Mouse (Mus musculus) lung, postnatal 36 days (tissue): ENCODE results near the gene Slc35a2.
"Not testable (repeated sequence)": the region's sequence is repeated elsewhere in the genome, so short reads cannot be mapped to it uniquely, and the experiment has no call there.

Source experiments
- DNase-seq: peaks from one replicate; pipeline ENCODE4 v3.0.0; 2022; ENCODE audit warnings: mixed read lengths

Gene Slc35a2

DNA sequence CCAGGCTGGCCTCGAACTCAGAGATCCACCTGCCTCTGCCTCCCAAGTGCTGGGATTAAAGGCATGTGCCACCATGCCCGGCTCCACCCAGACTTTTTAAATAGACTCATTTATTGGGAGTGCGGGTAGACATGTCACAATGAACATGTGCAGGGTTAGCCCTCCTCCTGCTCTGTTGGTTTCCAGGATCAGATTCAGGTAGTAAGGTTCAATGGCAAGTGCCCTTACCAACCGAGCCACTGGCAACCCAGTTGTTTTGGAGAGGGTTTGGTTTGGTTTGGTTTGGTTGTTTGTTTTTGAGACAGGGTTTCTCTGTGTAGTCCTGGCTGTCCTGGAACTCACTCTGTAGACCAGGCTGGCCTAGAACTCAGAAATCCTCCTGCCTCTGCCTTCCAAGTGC, 25.4 kb downstream of the Slc35a2 start, which contains the start of gene Gm10490:
Gene Gm10490 (plus strand): TSS at position 301 of the 400 bp plus-strand sequence.
- not testable (repeated sequence) for DNase-seq

DNA sequence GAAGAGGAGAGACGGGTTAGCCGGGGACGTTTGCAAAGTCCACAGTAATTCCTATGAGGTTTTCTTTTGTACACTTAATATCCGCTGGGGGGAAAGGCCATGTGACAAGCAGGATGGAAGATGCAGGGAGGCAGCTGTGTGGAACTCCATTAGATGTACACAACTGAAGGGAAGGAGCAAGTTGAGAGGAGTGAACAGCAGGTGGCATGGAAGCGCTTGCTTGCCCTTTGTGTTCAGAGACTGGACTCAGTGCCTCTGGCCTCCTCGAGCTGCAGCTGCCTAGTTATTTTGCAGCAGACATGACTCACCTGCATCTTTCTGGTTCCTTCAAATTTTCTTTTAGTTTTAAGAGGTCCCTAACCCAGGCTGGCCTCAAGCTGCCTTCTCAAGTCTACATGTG, 26.6 kb downstream of the Slc35a2 start:
- DNase-seq, result no peak

DNA sequence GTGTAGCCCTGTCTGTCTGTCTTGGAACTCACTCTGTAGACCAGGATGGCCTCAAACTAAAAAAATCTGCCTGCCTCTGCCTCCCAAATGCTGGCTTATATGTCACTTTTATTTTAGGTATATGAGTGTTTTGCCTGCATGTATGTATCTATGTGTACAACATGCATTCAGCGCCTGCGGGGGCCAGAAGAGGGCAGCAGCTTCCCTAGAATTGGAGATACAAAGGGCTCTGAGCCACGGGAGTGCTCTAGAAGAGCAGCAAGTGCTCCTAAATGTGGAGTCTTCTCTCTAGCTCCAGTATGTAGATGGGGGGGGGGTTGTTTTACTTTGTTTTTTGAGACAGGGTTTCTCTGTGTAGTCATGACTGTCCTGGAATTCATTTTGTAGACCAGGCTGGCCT, 31.8 kb downstream of the Slc35a2 start:
- peak; percentile 67 for DNase-seq

DNA sequence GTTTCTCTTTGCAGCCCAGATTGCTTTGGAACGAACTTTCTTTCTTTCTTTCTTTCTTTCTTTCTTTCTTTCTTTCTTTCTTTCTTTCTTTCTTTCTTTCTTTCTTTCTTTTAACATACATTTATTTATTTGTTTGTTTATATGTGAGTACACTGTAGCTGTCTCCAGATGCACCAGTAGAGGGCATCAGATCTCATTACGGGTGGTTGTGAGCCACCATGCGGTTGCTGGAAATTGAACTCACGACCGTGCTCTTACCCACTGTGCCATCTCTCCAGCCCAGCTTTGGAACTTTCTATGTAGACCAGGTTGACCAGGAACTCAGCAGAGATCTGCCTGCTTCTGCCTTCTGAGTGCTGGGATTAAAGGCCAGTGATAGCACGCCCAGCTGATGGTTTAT, 34.1 kb downstream of the Slc35a2 start:
- DNase-seq, result not testable (repeated sequence)

DNA sequence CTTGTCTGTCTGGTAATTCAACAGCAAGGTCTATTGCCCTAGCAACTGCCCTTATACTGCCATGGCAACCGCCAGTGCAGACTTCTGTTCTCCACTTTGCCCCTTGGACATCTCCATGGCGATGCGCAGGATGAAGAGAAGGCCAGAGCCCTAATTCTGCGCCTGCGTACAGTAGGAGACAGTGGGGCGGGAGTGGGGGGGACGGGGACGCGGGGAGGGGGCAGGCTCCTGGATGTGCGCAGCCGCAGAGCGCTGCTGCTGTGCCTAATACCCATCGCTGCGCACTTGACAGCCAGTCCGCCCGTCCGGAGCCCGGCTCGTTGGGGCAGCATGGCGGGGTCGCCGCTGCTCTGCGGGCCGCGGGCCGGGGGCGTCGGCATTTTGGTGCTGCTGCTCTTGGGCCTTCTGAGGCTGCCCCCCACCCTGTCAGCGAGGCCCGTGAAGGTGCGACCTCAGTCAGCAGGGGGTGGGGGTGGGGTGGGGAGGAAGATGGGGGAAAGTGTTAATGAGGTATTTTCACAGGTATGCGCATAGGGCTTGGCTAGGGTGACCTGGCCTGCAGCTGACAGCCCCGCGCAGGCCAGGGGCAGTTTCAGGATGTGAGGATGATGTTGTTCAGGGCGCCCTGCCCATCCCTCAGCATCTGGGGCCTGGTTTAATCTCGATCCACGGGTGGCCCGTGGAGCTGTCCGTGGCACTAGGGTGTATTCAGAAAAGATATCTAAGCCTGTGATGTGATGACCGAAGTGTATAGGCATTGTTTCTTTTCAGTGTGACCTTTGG, 36.0 kb downstream of the Slc35a2 start, which contains the start of gene Pcsk1n:
Gene Pcsk1n (plus strand): TSS at position 222 of the 783 bp plus-strand sequence.
- no peak for DNase-seq

DNA sequence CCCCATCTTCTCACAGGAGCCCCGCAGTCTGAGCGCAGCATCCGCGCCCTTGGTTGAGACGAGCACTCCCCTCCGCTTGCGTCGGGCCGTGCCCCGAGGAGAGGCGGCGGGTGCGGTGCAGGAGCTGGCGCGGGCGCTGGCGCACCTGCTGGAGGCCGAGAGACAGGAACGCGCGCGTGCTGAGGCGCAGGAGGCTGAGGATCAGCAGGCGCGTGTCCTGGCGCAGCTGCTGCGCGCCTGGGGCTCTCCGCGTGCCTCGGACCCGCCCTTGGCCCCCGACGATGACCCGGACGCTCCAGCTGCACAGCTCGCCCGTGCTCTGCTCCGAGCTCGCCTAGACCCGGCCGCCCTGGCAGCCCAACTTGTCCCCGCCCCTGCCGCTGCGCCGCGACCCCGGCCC, 38.2 kb downstream of the Slc35a2 start:
- DNase-seq, result no peak

DNA sequence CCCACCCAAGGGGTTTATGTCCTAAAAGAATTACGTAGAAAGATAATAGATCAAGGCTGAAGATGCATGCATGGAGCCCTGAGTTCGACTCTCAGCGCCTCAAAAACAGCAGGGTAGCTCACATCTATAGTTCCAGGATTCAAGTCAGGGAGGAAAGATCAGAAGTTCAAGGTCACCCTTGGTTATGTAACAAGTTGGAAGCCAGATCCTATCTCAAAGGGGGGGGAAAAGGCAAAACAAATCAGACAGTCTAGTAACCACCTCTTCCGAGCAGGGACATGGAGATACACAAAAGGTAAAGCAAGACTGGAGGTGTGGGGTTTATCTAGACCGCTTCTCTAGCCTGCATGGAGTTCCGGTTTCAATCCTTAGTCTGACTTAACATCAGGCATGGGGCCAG, 42.4 kb downstream of the Slc35a2 start:
- no peak for DNase-seq

DNA sequence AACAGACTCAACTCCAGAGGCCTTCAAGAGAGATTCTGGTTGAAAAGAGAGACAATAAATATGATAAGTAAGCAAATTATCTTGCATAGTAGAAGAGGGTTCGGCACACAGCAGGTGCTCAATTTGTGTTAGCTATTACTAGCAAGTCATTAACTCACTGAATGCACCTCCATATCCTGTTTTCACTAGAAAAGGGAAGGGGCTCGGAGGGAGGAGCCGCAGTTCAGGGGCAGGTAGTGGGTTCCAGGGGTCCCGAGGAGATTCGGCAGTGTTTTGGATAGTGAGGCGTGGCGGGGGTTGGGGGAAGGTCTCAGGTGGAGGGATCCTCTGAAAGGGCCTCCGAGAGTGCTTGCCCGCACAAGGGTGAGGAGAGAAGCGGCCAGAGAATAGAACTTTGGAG, 43.3 kb downstream of the Slc35a2 start:
- no peak for DNase-seq

DNA sequence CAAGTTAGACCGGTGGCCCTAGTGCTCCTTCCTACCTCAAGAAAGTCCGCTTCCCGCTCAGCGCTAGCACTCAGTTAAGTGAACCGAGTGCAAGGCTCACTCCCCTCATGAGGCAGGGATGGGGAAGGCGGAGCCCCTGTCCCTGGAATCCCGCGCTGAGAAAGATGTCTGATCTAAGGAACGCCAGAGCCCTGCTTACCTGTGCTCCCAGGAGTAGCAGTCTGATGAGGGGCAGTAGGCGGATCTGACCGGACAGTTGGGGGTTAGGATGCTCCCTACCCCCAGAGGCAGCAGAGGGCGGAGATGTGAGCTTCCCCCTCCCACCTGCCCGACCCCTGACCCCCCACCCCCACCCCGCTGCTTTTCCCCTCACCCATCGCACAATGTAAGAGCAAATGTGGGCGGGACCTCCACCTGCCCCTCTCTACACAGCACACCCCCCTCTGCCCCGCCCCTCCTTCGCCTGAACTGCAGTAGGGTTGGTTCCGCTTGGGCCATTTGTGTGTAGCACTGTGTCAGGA, 44.5 kb downstream of the Slc35a2 start, which contains the start of gene Eras:
Gene Eras (minus strand): TSS at position 338 of the 521 bp plus-strand sequence.
- no peak for DNase-seq

DNA sequence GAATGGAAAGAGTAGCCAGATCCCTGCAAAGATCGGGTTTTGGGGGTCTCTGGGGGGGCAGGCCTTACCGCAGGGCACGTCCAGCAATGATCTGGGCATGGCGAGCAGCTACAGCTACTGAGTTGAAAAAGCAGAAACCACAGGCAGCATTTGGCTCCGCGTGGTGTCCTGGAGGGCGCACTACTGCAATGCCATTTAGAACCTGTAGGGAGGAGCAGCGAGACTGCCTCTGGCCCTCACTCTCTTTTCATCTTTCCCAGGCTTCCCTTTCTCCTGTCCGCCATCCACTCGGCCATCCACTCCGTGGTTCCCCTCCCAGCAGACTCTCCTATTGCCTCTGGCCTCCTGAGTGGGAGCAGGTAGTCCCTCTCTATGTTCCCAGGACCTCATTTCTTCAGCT, 53.0 kb downstream of the Slc35a2 start:
- no peak for DNase-seq

DNA sequence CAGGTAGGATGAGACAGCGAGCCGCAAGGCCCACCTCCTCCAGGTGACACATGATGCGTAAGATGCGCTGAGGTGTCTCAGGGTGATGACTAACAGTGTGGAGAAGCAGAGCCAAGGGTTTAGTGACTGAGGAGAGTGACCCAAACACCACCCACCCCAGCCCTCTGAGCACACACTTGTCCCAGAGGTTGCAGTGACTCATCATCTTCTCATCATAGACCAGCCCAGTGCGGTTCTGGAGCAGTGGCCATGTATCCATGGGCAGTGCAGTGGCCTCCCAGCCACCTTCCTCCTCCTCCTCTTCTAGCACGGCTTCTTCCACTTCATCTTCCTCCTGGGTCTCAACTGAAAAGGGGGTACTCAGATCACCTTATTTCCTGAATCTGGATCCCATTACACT, 53.8 kb downstream of the Slc35a2 start:
- no peak for DNase-seq
